Mouse (Mus musculus) G1E (cell line): ENCODE measurements around the gene Proser3.

Source experiments
- CTCF ChIP-seq: IDR thresholded peaks from 2 replicates; pipeline ENCODE4 v1.5.1; 2012; ENCODE audit warnings: low read depth, low read length, inconsistent platforms, mixed read lengths
- GATA1 ChIP-seq: IDR thresholded peaks from 2 replicates; pipeline ENCODE4 v1.6.1; 2012; ENCODE audit warnings: borderline replicate concordance, low read length, inconsistent platforms, mixed read lengths
- GATA2 ChIP-seq: IDR thresholded peaks from 2 replicates; pipeline ENCODE4 v1.6.1; 2012; ENCODE audit warnings: low read depth, low read length, inconsistent platforms, borderline replicate concordance

DNA sequence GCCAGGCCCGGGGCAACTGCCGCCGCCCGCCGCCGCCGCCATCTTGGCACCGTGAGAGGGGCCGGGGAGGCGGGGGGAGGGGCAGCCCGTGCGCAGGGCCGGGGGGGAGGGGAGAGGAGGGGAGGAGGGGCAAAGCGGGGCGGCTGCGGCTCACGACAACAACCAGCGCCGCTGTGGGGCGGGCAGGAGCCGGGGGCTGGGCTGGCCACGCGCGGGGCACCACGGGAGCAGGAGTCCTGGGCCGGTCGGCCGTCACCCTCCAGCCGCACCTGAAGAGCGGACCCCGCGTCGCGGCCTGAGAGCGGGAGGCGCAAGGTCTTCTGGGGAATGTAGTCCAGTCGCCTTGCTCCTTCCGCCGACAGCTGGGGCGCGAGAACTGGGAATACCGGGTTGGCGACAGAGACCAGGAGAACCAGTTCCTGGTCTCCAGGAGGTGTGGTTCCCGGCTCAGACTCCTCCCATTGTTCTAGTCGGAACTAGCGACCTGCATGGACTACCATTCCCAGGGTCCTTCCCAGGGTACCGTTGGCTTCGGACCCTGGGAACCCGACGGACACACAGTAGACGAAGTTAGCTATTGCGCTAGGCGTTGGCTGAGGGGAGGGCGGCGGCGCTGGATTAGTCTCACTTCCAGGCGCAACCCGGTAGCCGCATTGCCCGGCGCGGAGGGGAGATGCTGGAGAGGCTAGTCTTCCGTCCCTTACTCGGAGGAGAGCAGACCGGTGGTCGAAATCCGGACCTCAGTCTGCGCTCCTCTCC, 36.8 kb upstream of the Proser3 start, which contains the start of gene Kmt2b:
- TF ChIP-seq CTCF, result no peak
- no peak for TF ChIP-seq GATA1
- TF ChIP-seq GATA2, result no peak
